Mouse (Mus musculus): ENCODE results near the gene Llcfc1.

DNA sequence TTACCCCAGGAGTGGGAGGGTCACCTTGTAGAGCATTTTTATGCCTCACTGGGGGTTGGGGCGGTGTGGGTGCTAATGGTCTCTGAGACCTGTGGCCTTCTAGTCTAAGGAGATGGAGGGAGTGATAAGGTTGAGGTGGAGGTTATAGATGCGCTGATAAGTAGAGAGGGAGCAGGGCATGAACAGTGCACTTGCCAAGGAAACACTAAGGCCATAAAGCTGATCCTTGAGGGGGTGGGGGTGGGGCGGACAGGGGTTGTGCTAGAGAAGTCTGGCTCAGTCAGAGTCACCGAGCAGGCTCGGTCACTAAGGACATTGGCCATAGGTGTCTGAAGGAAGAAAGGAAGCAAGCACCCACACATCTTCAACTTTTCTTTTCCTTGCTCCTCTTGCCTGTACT lies 2.6 kb upstream of the Llcfc1 start:
- TF ChIP-seq FLI1 (IDR thresholded peaks at IDR 0.05; ENCODE audit: low read length) (no peak), GATA1 (IDR thresholded peaks at IDR 0.05; ENCODE audit: borderline replicate concordance, low read length) (no peak)
